Mouse (Mus musculus) lung, adult 2 months (tissue): ENCODE data around the gene Cfap61. TPM values are rescaled to one million over a fixed set of nuclear protein-coding genes. Genes with fewer than 3 reads are reported as not detected.

Experiments used
- DNase-seq: peaks from one replicate; pipeline ENCODE4 v3.0.0; 2022
- H3K4me1 ChIP-seq: fragments of 200-500 bp; 2 replicates; pipeline ENCODE4 v1.6.1; 2011; ENCODE audit warnings: low read length; ENCODE audit not compliant: control insufficient read depth, insufficient read depth
- H3K4me3 ChIP-seq: fragments of 200-500 bp; replicated peaks from 2 replicates; pipeline ENCODE3; 2011; ENCODE audit warnings: low read depth, mild to moderate bottlenecking, control low read depth, low read length; ENCODE audit errors: extremely low read depth
- CTCF ChIP-seq: fragments of 200-500 bp; IDR thresholded peaks from 2 replicates; pipeline ENCODE4 v1.5.1; 2011; ENCODE audit warnings: mild to moderate bottlenecking, low read length, control low read depth; ENCODE audit not compliant: insufficient read depth
- POLR2A ChIP-seq: fragments of 200-500 bp; IDR thresholded peaks from 2 replicates; pipeline ENCODE4 v1.6.1; 2011; ENCODE audit warnings: low read depth, mild to moderate bottlenecking, control low read depth, low read length, borderline replicate concordance; ENCODE audit errors: extremely low read depth
- WGBS: fragments of 180-500 bp; shearing (Covaris S2); methylation state at CpG from one replicate; pipeline ENCODE4 v1.1.7; 2018; 5-methylcytosine and 5-hydroxymethylcytosine counted together
- polyA plus RNA-seq: library from polyadenylated mRNA; depleted of rRNA; stranded (reverse); fragments of >200 nt; gene quantifications from 2 replicates; pipeline ENCODE4 v1.2.3, GENCODE M21; 2012

Cfap61 gene
- polyA plus RNA-seq, 1 experiment = 6.2 TPM

- Histone ChIP-seq H3K4me3 (no peak overlapping the region), H3K4me1 (no peaks in the 10 kb centered on the region)
- DNase-seq = no peak
- TF ChIP-seq CTCF (no peak), POLR2A (no peak)
- 72% methylated on average over 3 of the region's 3 CpGs for WGBS
These were observed 165.3 kb downstream of the Cfap61 start for GRCm38 (mm10) chr2:146099838-146100237.

- Histone ChIP-seq H3K4me1 (no peaks in the 10 kb centered on the region), H3K4me3 (no peak overlapping the region)
- DNase-seq = no peak
- TF ChIP-seq POLR2A (no peak), CTCF (no peak)
- WGBS = 87% methylated on average over 10 of the region's 10 CpGs
These were observed 166.0 kb downstream of the Cfap61 start for GRCm38 (mm10) chr2:146100489-146101060.

- H3K4me1 ChIP-seq = no peaks in the 10 kb centered on the region
- 84% methylated on average over 3 of the region's 3 CpGs for whole genome bisulfite sequencing
- H3K4me3 ChIP-seq = no peak overlapping the region
- no peak for TF ChIP-seq POLR2A
- TF ChIP-seq CTCF = no peak
- no peak for DNase-seq
These were observed 168.0 kb downstream of the Cfap61 start for GRCm38 (mm10) chr2:146102600-146102999.

GRCm38 (mm10) chr2:146105341-146105740 is 170.8 kb downstream of the Cfap61 start:
- no peak for DNase-seq
- no peak for TF ChIP-seq CTCF
- no peak for TF ChIP-seq POLR2A
- 70% methylated on average over 6 of the region's 6 CpGs for WGBS
- Histone ChIP-seq H3K4me3 (no peak overlapping the region), H3K4me1 (no peaks in the 10 kb centered on the region)

GRCm38 (mm10) chr2:146107980-146108379 is 173.4 kb downstream of the Cfap61 start:
- WGBS = 83% methylated on average over 4 of the region's 4 CpGs
- no peak overlapping the region for H3K4me3 ChIP-seq
- no peak for DNase-seq
- H3K4me1 ChIP-seq = no peaks in the 10 kb centered on the region
- TF ChIP-seq CTCF (no peak), POLR2A (no peak)

- H3K4me1 ChIP-seq = no peaks in the 10 kb centered on the region
- H3K4me3 ChIP-seq = no peak overlapping the region
- no peak for TF ChIP-seq CTCF
- no peak for TF ChIP-seq POLR2A
- WGBS = 77% methylated on average over 9 of the region's 9 CpGs
- DNase-seq = no peak
These were observed 175.3 kb downstream of the Cfap61 start for GRCm38 (mm10) chr2:146109921-146110320.

- H3K4me1 ChIP-seq = no peaks in the 10 kb centered on the region
- H3K4me3 ChIP-seq = no peak overlapping the region
- no peak for DNase-seq
- 52% methylated on average over 6 of the region's 6 CpGs for WGBS
- TF ChIP-seq CTCF = no peak
- no peak for TF ChIP-seq POLR2A
These were observed 181.7 kb downstream of the Cfap61 start for GRCm38 (mm10) chr2:146116282-146116681.

- TF ChIP-seq CTCF (no peak), POLR2A (no peak)
- WGBS = 74% methylated on average over 5 of the region's 5 CpGs
- H3K4me1 ChIP-seq = no peaks in the 10 kb centered on the region
- DNase-seq = no peak
- H3K4me3 ChIP-seq = no peak overlapping the region
These were observed 182.1 kb downstream of the Cfap61 start for GRCm38 (mm10) chr2:146116726-146117125.

- Histone ChIP-seq H3K4me1 (no peaks in the 10 kb centered on the region), H3K4me3 (no peak overlapping the region)
- TF ChIP-seq CTCF = no peak
- TF ChIP-seq POLR2A = no peak
- WGBS = 68% methylated on average over 17 of the region's 17 CpGs
- DNase-seq = no peak
These were observed 182.8 kb downstream of the Cfap61 start for GRCm38 (mm10) chr2:146117191-146117914.

- no peak for TF ChIP-seq POLR2A
- no peak for TF ChIP-seq CTCF
- H3K4me1 ChIP-seq = no peaks in the 10 kb centered on the region
- WGBS = 71% methylated on average over 3 of the region's 3 CpGs
These were observed 183.4 kb downstream of the Cfap61 start for GRCm38 (mm10) chr2:146117915-146118403.

More at GRCm38 (mm10) chr2:146117915-146118403, 183.4 kb downstream of the Cfap61 start:
- H3K4me3 ChIP-seq = no peak overlapping the region
- no peak for DNase-seq
